Mouse (Mus musculus): ENCODE data around the gene Sik1. TPM values are rescaled to one million over a fixed set of nuclear protein-coding genes. Genes with fewer than 3 reads are reported as not detected.

The Sik1 gene
- polyA plus RNA-seq, 1 experiment from 2014 or later: 13.8 TPM

GRCm38 (mm10) chr17:31808082-31808875 lies 47.3 kb downstream of the Sik1 start:
- no peak overlapping the region for H3K9ac ChIP-seq
- H3K9me3 ChIP-seq (replicated peaks): no peaks in the 10 kb centered on the region
- 61% methylated on average over 10 of the region's 10 CpGs for WGBS
- no peaks in the 10 kb centered on the region for H3K27me3 ChIP-seq
- peaks cover 22% of the 10 kb centered on the region for H3K4me1 ChIP-seq
- no peak overlapping the region for H3K4me3 ChIP-seq
- no peak overlapping the region for H3K27ac ChIP-seq
- ATAC-seq: no peak
- no peaks in the 10 kb centered on the region for H3K36me3 ChIP-seq (ENCODE audit: poor library complexity, severe bottlenecking)
- no peak overlapping the region for H3K4me2 ChIP-seq

GRCm38 (mm10) chr17:31806496-31806895 lies 49.1 kb downstream of the Sik1 start:
- no peak overlapping the region for H3K9ac ChIP-seq
- H3K36me3 ChIP-seq (ENCODE audit: poor library complexity, severe bottlenecking): no peaks in the 10 kb centered on the region
- ATAC-seq: no peak
- 34% methylated on average over 3 of the region's 3 CpGs for WGBS
- H3K4me2 ChIP-seq: no peak overlapping the region
- H3K27ac ChIP-seq: peak overlapping the region; percentile 35; the same call in 1 of the 2 replicates
- H3K27me3 ChIP-seq: no peaks in the 10 kb centered on the region
- no peak overlapping the region for H3K4me3 ChIP-seq
- no peaks in the 10 kb centered on the region for H3K9me3 ChIP-seq (replicated peaks)
- peaks cover 22% of the 10 kb centered on the region for H3K4me1 ChIP-seq

- Histone ChIP-seq H3K27ac (peak overlapping the region; percentile 35; the same call in 1 of the 2 replicates), H3K4me1 (peaks cover 22% of the 10 kb centered on the region), H3K4me2 (no peak overlapping the region), H3K36me3 (ENCODE audit: poor library complexity, severe bottlenecking) (no peaks in the 10 kb centered on the region), H3K9me3 (replicated peaks) (no peaks in the 10 kb centered on the region), H3K4me3 (no peak overlapping the region), H3K27me3 (no peaks in the 10 kb centered on the region), H3K9ac (no peak overlapping the region)
- ATAC-seq: no peak
- WGBS: 18% methylated on average over 8 of the region's 8 CpGs
Measured at GRCm38 (mm10) chr17:31806025-31806424, 49.6 kb downstream of the Sik1 start.

GRCm38 (mm10) chr17:31805585-31805984 lies 50.0 kb downstream of the Sik1 start:
- Histone ChIP-seq H3K27me3 (no peaks in the 10 kb centered on the region), H3K9ac (no peak overlapping the region), H3K4me2 (no peak overlapping the region), H3K4me3 (no peak overlapping the region), H3K9me3 (replicated peaks) (no peaks in the 10 kb centered on the region), H3K4me1 (peaks cover 20% of the 10 kb centered on the region), H3K27ac (no peak overlapping the region), H3K36me3 (ENCODE audit: poor library complexity, severe bottlenecking) (no peaks in the 10 kb centered on the region)
- WGBS: 65% methylated on average over 4 of the region's 4 CpGs
- ATAC-seq: no peak

GRCm38 (mm10) chr17:31802272-31803017 lies 53.2 kb downstream of the Sik1 start:
- peaks cover 4% of the 10 kb centered on the region for H3K4me1 ChIP-seq
- no peak for ATAC-seq
- no peak overlapping the region for H3K4me2 ChIP-seq
- no peak overlapping the region for H3K27ac ChIP-seq
- 61% methylated on average over 7 of the region's 7 CpGs for WGBS
- H3K36me3 ChIP-seq (ENCODE audit: poor library complexity, severe bottlenecking): no peaks in the 10 kb centered on the region
- no peaks in the 10 kb centered on the region for H3K27me3 ChIP-seq
- no peak overlapping the region for H3K9ac ChIP-seq
- H3K9me3 ChIP-seq (replicated peaks): no peaks in the 10 kb centered on the region
- H3K4me3 ChIP-seq: no peak overlapping the region

- Histone ChIP-seq H3K4me3 (no peak overlapping the region), H3K9ac (no peak overlapping the region), H3K27me3 (no peaks in the 10 kb centered on the region), H3K9me3 (replicated peaks) (no peaks in the 10 kb centered on the region), H3K4me1 (peaks cover under 1% of the 10 kb centered on the region), H3K27ac (no peak overlapping the region), H3K4me2 (no peak overlapping the region), H3K36me3 (ENCODE audit: poor library complexity, severe bottlenecking) (no peaks in the 10 kb centered on the region)
- ATAC-seq: no peak
- WGBS: 92% methylated on average over 7 of the region's 7 CpGs
Measured at GRCm38 (mm10) chr17:31800852-31801363, 54.7 kb downstream of the Sik1 start.

- ATAC-seq: no peak
Measured at GRCm38 (mm10) chr17:31795893-31796292, 59.7 kb downstream of the Sik1 start.

More at GRCm38 (mm10) chr17:31795893-31796292, 59.7 kb downstream of the Sik1 start:
- Histone ChIP-seq H3K4me3 (no peak overlapping the region), H3K27ac (no peak overlapping the region), H3K4me2 (no peak overlapping the region), H3K36me3 (ENCODE audit: poor library complexity, severe bottlenecking) (no peaks in the 10 kb centered on the region), H3K4me1 (peaks cover 17% of the 10 kb centered on the region), H3K27me3 (no peaks in the 10 kb centered on the region), H3K9ac (no peak overlapping the region), H3K9me3 (replicated peaks) (no peaks in the 10 kb centered on the region)
- 88% methylated on average over 4 of the region's 4 CpGs for WGBS

Other genes with a start within 250 kb of the Sik1 start
- 4.4 and 5.3 TPM in 2 replicates for gene Cbs, start 218.6 kb downstream of the Sik1 start, polyA plus RNA-seq (2015; fragmentation: Nextera tagmentation; extraction: Ambion mirVana)
- gene U2af1, start 196.9 kb downstream of the Sik1 start, polyA plus RNA-seq (2015; fragmentation: Nextera tagmentation; extraction: Ambion mirVana): 349 and 357 TPM in 2 replicates
- gene Cryaa, start 178.0 kb downstream of the Sik1 start, polyA plus RNA-seq (2015; fragmentation: Nextera tagmentation; extraction: Ambion mirVana): not detected in 2 replicates
- 52.8 and 58.6 TPM in 2 replicates for gene Rrp1b, start 180.3 kb upstream of the Sik1 start, polyA plus RNA-seq (2015; fragmentation: Nextera tagmentation; extraction: Ambion mirVana)
- gene Hsf2bp, start 180.5 kb upstream of the Sik1 start, polyA plus RNA-seq (2015; fragmentation: Nextera tagmentation; extraction: Ambion mirVana): 0.43 TPM in 2 replicates